Mouse (Mus musculus) megakaryocyte, embryonic 14.5 days (primary cell): ENCODE measurements at regions not wholly inside any gene's neighbourhood (a gene's known extent, or its start where the extent isn't known, plus 50 kb on each side); places are given as distances from the start of the nearest gene placed in this dataset.

Source experiments
- FLI1 ChIP-seq: IDR thresholded peaks from 2 replicates; pipeline ENCODE4 v1.6.1; 2012; ENCODE audit warnings: low read length, inconsistent platforms, mixed read lengths
- GATA1 ChIP-seq: IDR thresholded peaks from 3 replicates; pipeline ENCODE4 v1.6.1; 2012; ENCODE audit warnings: mixed read lengths, low read length, inconsistent platforms, borderline replicate concordance

GRCm38 (mm10) chr3:137775076-137775849 lies 89.0 kb upstream of the H2afz start:
- TF ChIP-seq GATA1 (no peak), FLI1 (no peak)
